ENCODE assay signal across 28 mouse cellular contexts in the genomic region with DNA sequence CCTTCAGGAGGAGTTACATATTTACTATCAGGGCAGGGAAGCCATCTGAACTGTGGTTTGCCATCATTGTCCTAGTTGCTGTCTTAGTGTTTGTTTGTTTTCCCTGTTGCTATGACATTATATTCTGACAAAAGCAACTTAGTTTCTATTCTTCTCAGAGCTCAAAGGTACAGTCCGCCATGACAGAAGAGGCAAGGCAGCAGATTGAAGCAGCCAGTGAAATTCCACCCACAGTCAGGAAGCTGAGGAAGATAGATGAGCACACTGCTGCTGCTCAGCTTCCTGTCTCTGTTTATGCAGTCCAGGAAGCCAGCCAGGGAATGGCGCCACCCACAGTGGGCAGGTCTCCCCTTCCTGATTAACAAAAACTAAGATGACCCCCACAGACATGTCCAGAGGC. TPM values are rescaled to one million over a fixed set of nuclear protein-coding genes. Genes with fewer than 3 reads are reported as not detected.
A peak's percentile ranks its signal among the peaks of the same experiment; 100 is the strongest.
DNase-seq lines count a peak whose midpoint lies in the region; ATAC-seq and TF ChIP-seq lines count a peak whose summit lies in the region.
"Had no signal": no experiment of that assay in that cellular context is flagged by ENCODE, and none has a peak within 500 bp of the region (broad histone marks: within the 10 kb centered on the region; RNA-seq: fewer than 3 reads in every experiment).

No protein-coding gene starts in this region.

- ATAC-seq in lung, embryonic 14.5 days (ENCODE audit: insufficient read depth), result no peak
- ATAC-seq in activated CD4-positive, CD25-positive, alpha-beta regulatory T cell, adult 4 months, result peak; percentile 40
- ATAC-seq in monocyte, adult 5-6 weeks (replicated peaks; ENCODE audit: insufficient number of reproducible peaks, low FRiP score, low TSS enrichment, poor library complexity, severe bottlenecking), result no peak
- no peak for ATAC-seq in liver, embryonic 12.5 days
- ATAC-seq: intestine, embryonic 15.5 days; midbrain, embryonic 16.5 days had no signal

- H3K27me3 ChIP-seq in lung, embryonic 14.5 days (ENCODE audit: insufficient read depth, low read length), result no peaks in the 10 kb centered on the region
- H3K27me3 ChIP-seq in liver, embryonic 12.5 days (replicated peaks), result no peaks in the 10 kb centered on the region
- H3K27me3 ChIP-seq: embryonic facial prominence, embryonic 12.5 days; forebrain, embryonic 12.5 days; intestine, embryonic 15.5 days; stomach, embryonic 15.5 days had no signal

- no peak overlapping the region for H3K4me3 ChIP-seq in lung, embryonic 14.5 days (ENCODE audit: low read depth, low read length)
- H3K4me3 ChIP-seq in liver, embryonic 12.5 days, result no peak overlapping the region
- H3K4me3 ChIP-seq: embryonic facial prominence, embryonic 12.5 days; forebrain, embryonic 12.5 days; heart, embryonic 10.5 days; intestine, embryonic 15.5 days; left cerebral cortex, adult 2 months; midbrain, embryonic 10.5 days; stomach, embryonic 15.5 days had no signal

- no peak overlapping the region for H3K9ac ChIP-seq in lung, embryonic 14.5 days
- no peak overlapping the region for H3K9ac ChIP-seq in liver, embryonic 12.5 days
- H3K9ac ChIP-seq: embryonic facial prominence, embryonic 12.5 days; forebrain, embryonic 12.5 days; hindbrain, embryonic 14.5 days; intestine, embryonic 15.5 days; liver, embryonic 14.5 days; stomach, embryonic 15.5 days had no signal

- H3K4me1 ChIP-seq in lung, embryonic 14.5 days (ENCODE audit: insufficient read depth), result no peaks in the 10 kb centered on the region
- peaks cover 19% of the 10 kb centered on the region for H3K4me1 ChIP-seq in liver, embryonic 12.5 days
- H3K4me1 ChIP-seq: forebrain, embryonic 12.5 days; intestine, embryonic 15.5 days; stomach, embryonic 15.5 days had no signal

- DNase-seq in lung, embryonic 14.5 days, result peak; percentile 22
- no peak for DNase-seq in lung, postnatal 14 days
- peak; percentile 85 for DNase-seq in CD4-positive helper T cell, adult 2 months (ENCODE audit: low read depth, low spot score)
- DNase-seq in naive thymus-derived CD4-positive, alpha-beta T cell, adult 2 months (ENCODE audit: low read depth), result peak; percentile 79
- DNase-seq in urinary bladder, adult 18-20 months (ENCODE audit: low spot score in 2 of 2), result no peak
- DNase-seq: adrenal gland, adult 8-10 months; cerebellum, adult 2 months; cerebellum, postnatal 25 days; heart, postnatal 4 days; right cerebral cortex, postnatal 25 days; thymus, adult 18-20 months had no signal

- no peaks in the 10 kb centered on the region for H3K9me3 ChIP-seq in lung, embryonic 14.5 days (ENCODE audit: low read depth, low read length)
- H3K9me3 ChIP-seq in liver, embryonic 12.5 days (replicated peaks), result no peaks in the 10 kb centered on the region
- H3K9me3 ChIP-seq: embryonic facial prominence, embryonic 12.5 days; forebrain, embryonic 12.5 days; heart, embryonic 10.5 days; intestine, embryonic 15.5 days; midbrain, embryonic 10.5 days; stomach, embryonic 15.5 days had no signal

- no peak overlapping the region for H3K4me2 ChIP-seq in lung, embryonic 14.5 days
- H3K4me2 ChIP-seq in liver, embryonic 12.5 days, result no peak overlapping the region
- H3K4me2 ChIP-seq: embryonic facial prominence, embryonic 12.5 days; forebrain, embryonic 12.5 days; hindbrain, embryonic 14.5 days; intestine, embryonic 15.5 days; stomach, embryonic 15.5 days had no signal

- no peak for TF ChIP-seq CTCF in lung, embryonic 14.5 days (IDR thresholded peaks at IDR 0.05; ENCODE audit: low read depth)

- H3K36me3 ChIP-seq in lung, embryonic 14.5 days (ENCODE audit: insufficient read depth), result no peaks in the 10 kb centered on the region
- no peaks in the 10 kb centered on the region for H3K36me3 ChIP-seq in liver, embryonic 12.5 days
- H3K36me3 ChIP-seq: embryonic facial prominence, embryonic 12.5 days; forebrain, embryonic 12.5 days; heart, embryonic 10.5 days; intestine, embryonic 15.5 days; midbrain, embryonic 10.5 days; stomach, embryonic 15.5 days had no signal

- 87% methylated on average over 2 of the region's 2 CpGs for WGBS in lung, embryonic 14.5 days
- WGBS in liver, embryonic 12.5 days (ENCODE audit: insufficient replicate concordance), result 73% methylated on average over 2 of the region's 2 CpGs

- no peak overlapping the region for H3K27ac ChIP-seq in lung, embryonic 14.5 days (ENCODE audit: low read depth)
- H3K27ac ChIP-seq in liver, embryonic 12.5 days, result no peak overlapping the region
- H3K27ac ChIP-seq: embryonic facial prominence, embryonic 12.5 days; forebrain, embryonic 12.5 days; heart, embryonic 10.5 days; hindbrain, embryonic 14.5 days; intestine, embryonic 15.5 days; left cerebral cortex, adult 2 months; liver, embryonic 14.5 days; midbrain, embryonic 10.5 days; stomach, embryonic 15.5 days had no signal

RNA-seq across cellular contexts. Expression of a gene that starts 2.0 kb away (rescaled TPM):
- 4.2 and 4.9 TPM in 2 replicates for polyA plus RNA-seq in lung, embryonic 14.5 days (2014; fragmentation: Nextera tagmentation; extraction: Ambion mirVana)
- polyA plus RNA-seq in activated CD4-positive, CD25-positive, alpha-beta regulatory T cell, adult 4 months (2017; shearing (Covaris generic)), result 100 to 1,000 TPM; 197 to 261 TPM
- total RNA-seq in monocyte, adult 5-6 weeks (2017), result 298 to 420 TPM (median 312 TPM) in 3 replicates
- polyA plus RNA-seq in liver, embryonic 12.5 days (2016; fragmentation: Nextera tagmentation; extraction: Ambion mirVana), result 15.2 and 15.3 TPM in 2 replicates

RNA-seq across cellular contexts. Expression of a gene that starts 22.2 kb away (rescaled TPM):
- polyA plus RNA-seq in lung, embryonic 14.5 days (2014; fragmentation: Nextera tagmentation; extraction: Ambion mirVana), result 12.2 and 16.2 TPM in 2 replicates
- 1,000 to 10,000 TPM; 3,019 to 4,069 TPM for polyA plus RNA-seq in activated CD4-positive, CD25-positive, alpha-beta regulatory T cell, adult 4 months (2017; shearing (Covaris generic))
- total RNA-seq in monocyte, adult 5-6 weeks (2017), result 125 to 216 TPM (median 199 TPM) in 3 replicates
- 87.7 and 90.9 TPM in 2 replicates for polyA plus RNA-seq in liver, embryonic 12.5 days (2016; fragmentation: Nextera tagmentation; extraction: Ambion mirVana)
- polyA plus RNA-seq: C2C12 had no signal

RNA-seq across cellular contexts. Expression of a gene that starts 50.3 kb away (rescaled TPM):
- 0.08 TPM in 1 of 2 replicates, not detected in the other for polyA plus RNA-seq in lung, embryonic 14.5 days (2014; fragmentation: Nextera tagmentation; extraction: Ambion mirVana)
- polyA plus RNA-seq in activated CD4-positive, CD25-positive, alpha-beta regulatory T cell, adult 4 months (2017; shearing (Covaris generic)), result not detected
- total RNA-seq in monocyte, adult 5-6 weeks (2017), result 0.10 to 0.29 TPM in 2 of 3 replicates, not detected in the other
- polyA plus RNA-seq in liver, embryonic 12.5 days (2016; fragmentation: Nextera tagmentation; extraction: Ambion mirVana), result 0.02 TPM in 1 of 2 replicates, not detected in the other
- total RNA-seq: gastrocnemius, adult 8-10 months had no signal
- polyA plus RNA-seq: C2C12; embryonic facial prominence, embryonic 12.5 days; gonadal fat pad, adult 2 months; heart, embryonic 10.5 days; heart, embryonic 16.5 days had no signal

Comparison
In these comparisons a context has a peak if more than half of its experiments do, and no peak if none do; other contexts are left out.
1. DNase-seq: peak in lung, embryonic 14.5 days (single experiment), CD4-positive helper T cell, adult 2 months (single experiment) and naive thymus-derived CD4-positive, alpha-beta T cell, adult 2 months (single experiment); none in lung, postnatal 14 days (single experiment) and urinary bladder, adult 18-20 months (0 of 2).
2. RNA of a gene that starts 2.0 kb away (polyA plus RNA-seq): 197 to 261 TPM in activated CD4-positive, CD25-positive, alpha-beta regulatory T cell, adult 4 months; 15.2 to 15.3 TPM in liver, embryonic 12.5 days and 4.2 to 4.9 TPM in lung, embryonic 14.5 days; every median in the first group is over 10 times any median in the second.
3. RNA of a gene that starts 22.2 kb away (polyA plus RNA-seq): 3,019 to 4,069 TPM in activated CD4-positive, CD25-positive, alpha-beta regulatory T cell, adult 4 months; 87.7 to 90.9 TPM in liver, embryonic 12.5 days and 12.2 to 16.2 TPM in lung, embryonic 14.5 days; every median in the first group is over 10 times any median in the second.